Mouse (Mus musculus) erythroblast, embryonic 14.5 days (primary cell): ENCODE data around the gene Obsl1. TPM values are rescaled to one million over a fixed set of nuclear protein-coding genes. Genes with fewer than 3 reads are reported as not detected.

Experiments used
- H3K27me3 ChIP-seq: 2 replicates; pipeline ENCODE4 v1.6.1; 2012; ENCODE audit warnings: inconsistent platforms; ENCODE audit not compliant: control insufficient read depth
- H3K36me3 ChIP-seq: 2 replicates; pipeline ENCODE4 v1.6.1; 2012; ENCODE audit warnings: mild to moderate bottlenecking, inconsistent platforms; ENCODE audit not compliant: control insufficient read depth
- H3K4me1 ChIP-seq: 2 replicates; pipeline ENCODE4 v1.6.1; 2012; ENCODE audit warnings: inconsistent platforms; ENCODE audit not compliant: control insufficient read depth
- H3K4me3 ChIP-seq: replicated peaks from 2 replicates; pipeline ENCODE3; 2012; ENCODE audit warnings: moderate library complexity, mild to moderate bottlenecking, inconsistent platforms
- H3K9me3 ChIP-seq: 2 replicates; pipeline ENCODE4 v1.6.1; 2012; ENCODE audit warnings: low read length, inconsistent platforms, mixed read lengths; ENCODE audit not compliant: control insufficient read depth
- GATA1 ChIP-seq: IDR thresholded peaks from 2 replicates; pipeline ENCODE4 v1.6.1; 2012; ENCODE audit warnings: low read length, inconsistent platforms, mixed read lengths
- TAL1 ChIP-seq: IDR thresholded peaks from 3 replicates; pipeline ENCODE4 v1.6.1; 2012; ENCODE audit warnings: low read length, inconsistent platforms, mixed read lengths
- polyA plus RNA-seq: library from polyadenylated mRNA; stranded (reverse); fragments of >175 nt; gene quantifications from 2 replicates; pipeline ENCODE4 v1.2.3, GENCODE M21; 2012

Obsl1 gene
- 0.12 and 0.15 TPM in 2 replicates for polyA plus RNA-seq

GRCm38 (mm10) chr1:75505956-75506831 lies at the start of gene Obsl1:
TSS of gene Obsl1 (minus strand) at chr1:75506452.
- Histone ChIP-seq H3K27me3 (peaks cover 50% of the 10 kb centered on the region), H3K4me1 (peaks cover 2% of the 10 kb centered on the region; the same call in 1 of the 2 replicates), H3K9me3 (no peaks in the 10 kb centered on the region; the same call in 1 of the 2 replicates), H3K4me3 (peak within 1 kb of the TSS; percentile 58), H3K36me3 (peaks cover 7% of the 10 kb centered on the region; the same call in 1 of the 2 replicates)
- TF ChIP-seq GATA1 (no peak), TAL1 (no peak)

- no peaks in the 10 kb centered on the region for H3K27me3 ChIP-seq
- no peak for TF ChIP-seq GATA1
- TF ChIP-seq TAL1 = no peak
- no peaks in the 10 kb centered on the region; the same call in 1 of the 2 replicates for H3K36me3 ChIP-seq
- H3K4me1 ChIP-seq = no peaks in the 10 kb centered on the region
- H3K9me3 ChIP-seq = no peaks in the 10 kb centered on the region
- H3K4me3 ChIP-seq = no peak overlapping the region
Observed at GRCm38 (mm10) chr1:75555680-75556079, 49.4 kb upstream of the Obsl1 start.

GRCm38 (mm10) chr1:75550586-75550985 lies 44.3 kb upstream of the Obsl1 start:
- Histone ChIP-seq H3K4me1 (no peaks in the 10 kb centered on the region), H3K4me3 (no peak overlapping the region), H3K36me3 (no peaks in the 10 kb centered on the region; the same call in 1 of the 2 replicates), H3K27me3 (peaks cover 18% of the 10 kb centered on the region), H3K9me3 (no peaks in the 10 kb centered on the region)
- TF ChIP-seq TAL1 (no peak), GATA1 (no peak)

- H3K36me3 ChIP-seq = no peaks in the 10 kb centered on the region; the same call in 1 of the 2 replicates
- H3K9me3 ChIP-seq = no peaks in the 10 kb centered on the region
- no peaks in the 10 kb centered on the region for H3K4me1 ChIP-seq
- peaks cover 22% of the 10 kb centered on the region for H3K27me3 ChIP-seq
- no peak overlapping the region for H3K4me3 ChIP-seq
- TF ChIP-seq GATA1 (no peak), TAL1 (no peak)
Observed at GRCm38 (mm10) chr1:75549289-75550279, 43.3 kb upstream of the Obsl1 start.

GRCm38 (mm10) chr1:75548871-75549270 lies 42.6 kb upstream of the Obsl1 start:
- Histone ChIP-seq H3K36me3 (no peaks in the 10 kb centered on the region; the same call in 1 of the 2 replicates), H3K4me3 (no peak overlapping the region), H3K27me3 (peaks cover 22% of the 10 kb centered on the region), H3K4me1 (no peaks in the 10 kb centered on the region), H3K9me3 (no peaks in the 10 kb centered on the region)
- TF ChIP-seq GATA1 = no peak
- TF ChIP-seq TAL1 = no peak

GRCm38 (mm10) chr1:75548083-75548482 lies 41.8 kb upstream of the Obsl1 start:
- Histone ChIP-seq H3K9me3 (no peaks in the 10 kb centered on the region), H3K4me3 (no peak overlapping the region), H3K4me1 (no peaks in the 10 kb centered on the region), H3K27me3 (peaks cover 22% of the 10 kb centered on the region), H3K36me3 (no peaks in the 10 kb centered on the region; the same call in 1 of the 2 replicates)
- TF ChIP-seq TAL1 = no peak
- no peak for TF ChIP-seq GATA1

GRCm38 (mm10) chr1:75547351-75547750 lies 41.1 kb upstream of the Obsl1 start:
- Histone ChIP-seq H3K4me1 (no peaks in the 10 kb centered on the region), H3K4me3 (no peak overlapping the region), H3K27me3 (peaks cover 22% of the 10 kb centered on the region), H3K36me3 (no peaks in the 10 kb centered on the region; the same call in 1 of the 2 replicates), H3K9me3 (no peaks in the 10 kb centered on the region)
- no peak for TF ChIP-seq GATA1
- no peak for TF ChIP-seq TAL1

GRCm38 (mm10) chr1:75545965-75546956 lies 40.0 kb upstream of the Obsl1 start, which contains the start of gene Slc4a3:
TSS of gene Slc4a3 (plus strand) at chr1:75546266.
- H3K4me3 ChIP-seq = peak within 1 kb of the TSS; percentile 34
- H3K36me3 ChIP-seq = no peaks in the 10 kb centered on the region; the same call in 1 of the 2 replicates
- TF ChIP-seq GATA1 (no peak), TAL1 (no peak)
- no peaks in the 10 kb centered on the region for H3K4me1 ChIP-seq
- H3K27me3 ChIP-seq = peaks cover 22% of the 10 kb centered on the region
- H3K9me3 ChIP-seq = no peaks in the 10 kb centered on the region
